Mouse (Mus musculus) myocyte (in vitro differentiated cells): ENCODE measurements around the gene Ccdc183.

Experiments used
- CEBPB ChIP-seq: IDR thresholded peaks from 2 replicates; pipeline ENCODE4 v1.6.1; 2011; ENCODE audit warnings: mild to moderate bottlenecking, moderate library complexity; ENCODE audit not compliant: poor library complexity, insufficient read depth, severe bottlenecking
- E2F4 ChIP-seq: IDR thresholded peaks from one replicate; pipeline ENCODE4 v1.6.1; 2011; ENCODE audit warnings: mild to moderate bottlenecking, control low read depth, moderate library complexity; ENCODE audit not compliant: insufficient read depth
- MAX ChIP-seq: IDR thresholded peaks from one replicate; pipeline ENCODE4 v1.6.1; 2011; ENCODE audit warnings: low read depth, mild to moderate bottlenecking, control low read depth
- MYOD1 ChIP-seq, 3 experiments: IDR thresholded peaks; one replicate each; pipeline ENCODE4 v1.6.1; 2011; ENCODE audit warnings: control low read depth in 2 of 3, low read depth in 2 of 3, mild to moderate bottlenecking in 2 of 3, moderate library complexity in 1 of 3; ENCODE audit not compliant: insufficient read length in 2 of 3, control insufficient read depth in 1 of 3
- MYOG ChIP-seq, 3 experiments: IDR thresholded peaks; one replicate each; pipeline ENCODE4 v1.6.1; 2011; ENCODE audit warnings: control low read depth in 2 of 3, low read depth in 2 of 3, mild to moderate bottlenecking in 2 of 3; ENCODE audit not compliant: insufficient read length in 2 of 3, control insufficient read depth in 1 of 3, insufficient read depth in 1 of 3
- POLR2A ChIP-seq: IDR thresholded peaks from one replicate; pipeline ENCODE4 v1.6.1; 2011; ENCODE audit warnings: low read depth, mild to moderate bottlenecking, control low read depth, moderate library complexity; ENCODE audit not compliant: insufficient read length
- POLR2AphosphoS2 ChIP-seq: IDR thresholded peaks from one replicate; pipeline ENCODE4 v1.6.1; 2011; ENCODE audit warnings: low read depth, control low read depth; ENCODE audit not compliant: insufficient read length
- TCF12 ChIP-seq: IDR thresholded peaks from one replicate; pipeline ENCODE4 v1.6.1; 2011; ENCODE audit warnings: mild to moderate bottlenecking, control low read depth; ENCODE audit not compliant: poor library complexity, insufficient read depth, severe bottlenecking
- TCF3 ChIP-seq: IDR thresholded peaks from one replicate; pipeline ENCODE4 v1.6.1; 2011; ENCODE audit warnings: low read depth, control low read depth; ENCODE audit not compliant: insufficient read length
- USF1 ChIP-seq: IDR thresholded peaks from one replicate; pipeline ENCODE4 v1.6.1; 2011; ENCODE audit warnings: low read depth, mild to moderate bottlenecking, control low read depth, moderate library complexity

DNA sequence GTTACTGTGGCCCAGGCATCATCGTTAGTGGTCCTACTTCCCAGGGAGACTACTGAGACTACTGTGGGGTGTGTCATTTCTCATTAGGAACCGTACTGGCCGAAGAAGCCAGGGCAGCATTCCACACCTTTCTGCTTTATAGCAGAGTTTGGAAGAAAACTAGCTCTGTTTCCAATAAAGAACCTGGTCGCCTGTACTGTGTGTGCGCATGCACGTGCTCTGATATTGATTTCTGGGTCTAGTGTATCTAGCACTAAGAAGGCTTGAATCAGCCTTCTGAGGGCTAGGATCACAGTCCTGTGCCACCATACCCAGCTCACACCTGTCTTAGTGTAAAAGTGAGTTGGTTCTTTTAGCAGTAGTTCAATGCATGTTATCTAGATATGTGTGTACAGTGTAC is 58.7 kb downstream of the Ccdc183 start:
- TF ChIP-seq POLR2A (no peak), TCF12 (no peak), POLR2AphosphoS2 (no peak), USF1 (no peak), MYOG (IDR thresholded peaks at IDR 0.05; ENCODE audit: control insufficient read depth in 1 of 3, insufficient read depth in 1 of 3, insufficient read length in 2 of 3, low read depth in 2 of 3) (no peak), CEBPB (no peak), TCF3 (no peak), MAX (no peak), MYOD1 (IDR thresholded peaks at IDR 0.05; ENCODE audit: control insufficient read depth in 1 of 3, insufficient read length in 2 of 3, low read depth in 2 of 3) (no peak), E2F4 (no peak)
